Mouse (Mus musculus) gastrocnemius, adult 18-20 months (tissue): ENCODE measurements around the gene Lbh. TPM values are rescaled to one million over a fixed set of nuclear protein-coding genes. Genes with fewer than 3 reads are reported as not detected.

Experiments
- DNase-seq: peaks from one replicate; pipeline ENCODE4 v3.0.0; 2021; ENCODE audit warnings: low spot score
- total RNA-seq, 2 experiments: library from RNA; stranded (reverse); gene quantifications; 2 replicates each; pipeline ENCODE4 v1.2.3; 2021

Gene Lbh
- total RNA-seq, 2 experiments from 2014 or later, result 4.2 to 8.4 TPM

- no peak for DNase-seq
These were observed 20.9 kb downstream of the Lbh start for GRCm38 (mm10) chr17:72938871-72939568.

- DNase-seq, result no peak
These were observed 21.4 kb downstream of the Lbh start for GRCm38 (mm10) chr17:72939569-72939899.

- DNase-seq, result no peak
These were observed 26.3 kb downstream of the Lbh start for GRCm38 (mm10) chr17:72944368-72944767.

- no peak for DNase-seq
These were observed 29.2 kb downstream of the Lbh start for GRCm38 (mm10) chr17:72947111-72947859.

GRCm38 (mm10) chr17:72948119-72948518 lies 30.0 kb downstream of the Lbh start:
- no peak for DNase-seq

GRCm38 (mm10) chr17:72949247-72949701 lies 31.2 kb downstream of the Lbh start:
- no peak for DNase-seq

GRCm38 (mm10) chr17:72951331-72951730 lies 33.2 kb downstream of the Lbh start:
- no peak for DNase-seq

GRCm38 (mm10) chr17:72953811-72954685 lies 35.9 kb downstream of the Lbh start:
- peak; percentile 20 for DNase-seq

- DNase-seq, result no peak
These were observed 37.4 kb downstream of the Lbh start for GRCm38 (mm10) chr17:72955534-72955933.

GRCm38 (mm10) chr17:72957016-72957415 lies 38.9 kb downstream of the Lbh start:
- no peak for DNase-seq

GRCm38 (mm10) chr17:72958886-72959285 lies 40.8 kb downstream of the Lbh start:
- no peak for DNase-seq

- DNase-seq, result no peak
These were observed 41.5 kb downstream of the Lbh start for GRCm38 (mm10) chr17:72959497-72960039.

- no peak for DNase-seq
These were observed 42.1 kb downstream of the Lbh start for GRCm38 (mm10) chr17:72960243-72960642.

- DNase-seq, result no peak
These were observed 42.8 kb downstream of the Lbh start for GRCm38 (mm10) chr17:72960873-72961272.

GRCm38 (mm10) chr17:72961953-72962630 lies 44.0 kb downstream of the Lbh start:
- no peak for DNase-seq

GRCm38 (mm10) chr17:72965687-72966086 lies 47.6 kb downstream of the Lbh start:
- DNase-seq, result no peak

- no peak for DNase-seq
These were observed 48.0 kb downstream of the Lbh start for GRCm38 (mm10) chr17:72966091-72966531.

- no peak for DNase-seq
These were observed 48.8 kb downstream of the Lbh start for GRCm38 (mm10) chr17:72966878-72967277.

- no peak for DNase-seq
These were observed 49.5 kb downstream of the Lbh start for GRCm38 (mm10) chr17:72967371-72968175.

- DNase-seq, result no peak
These were observed 50.6 kb downstream of the Lbh start for GRCm38 (mm10) chr17:72968666-72969065.
